Mouse (Mus musculus): ENCODE results near the gene Ado.

- TF ChIP-seq POLR2A (IDR thresholded peaks at IDR 0.05; ENCODE audit: borderline replicate concordance, extremely low read depth, low read depth, low read length) = no peak
- no peak for TF ChIP-seq CTCF (IDR thresholded peaks at IDR 0.05; ENCODE audit: insufficient read depth, low read length)
These were observed 900 bp downstream of the Ado start for GRCm38 (mm10) chr10:67547850-67548260.

Data from lung, adult 2 months (tissue).